Mouse (Mus musculus) erythroblast, embryonic 14.5 days (primary cell): Measurements from ENCODE around the gene Gemin4.

Source experiments
- GATA1 ChIP-seq: IDR thresholded peaks from 2 replicates; pipeline ENCODE4 v1.6.1; 2012; ENCODE audit warnings: low read length, inconsistent platforms, mixed read lengths
- TAL1 ChIP-seq: IDR thresholded peaks from 3 replicates; pipeline ENCODE4 v1.6.1; 2012; ENCODE audit warnings: low read length, inconsistent platforms, mixed read lengths

GRCm38 (mm10) chr11:76180146-76180540 lies 37.3 kb downstream of the Gemin4 start:
- no peak for TF ChIP-seq GATA1
- TF ChIP-seq TAL1, result no peak
